Mouse (Mus musculus) liver, adult 2 months (tissue): ENCODE measurements around the gene Clptm1l.

Experiments
- CTCF ChIP-seq: fragments of 200-500 bp; IDR thresholded peaks from 2 replicates; pipeline ENCODE4 v1.5.1; 2011; ENCODE audit warnings: low read depth, low read length, control low read depth
- POLR2A ChIP-seq: fragments of 200-500 bp; IDR thresholded peaks from 2 replicates; pipeline ENCODE4 v1.6.1; 2011; ENCODE audit warnings: low read length, control low read depth; ENCODE audit not compliant: insufficient read depth; ENCODE audit errors: extremely low read depth

- TF ChIP-seq CTCF (no peak), POLR2A (no peak)
Observed at GRCm38 (mm10) chr13:73628586-73629113, 24.8 kb downstream of the Clptm1l start.
